Mouse (Mus musculus) olfactory bulb, adult 2 months (tissue): Measurements from ENCODE around the gene Fam187a. TPM values are rescaled to one million over a fixed set of nuclear protein-coding genes. Genes with fewer than 3 reads are reported as not detected.

Experiments used
- H3K27ac ChIP-seq: fragments of 200-500 bp; 2 replicates; pipeline ENCODE4 v1.5.1; 2012; ENCODE audit warnings: low read depth, low read length; ENCODE audit not compliant: insufficient read depth
- H3K4me1 ChIP-seq: fragments of 200-500 bp; 2 replicates; pipeline ENCODE4 v1.6.1; 2012; ENCODE audit warnings: low read length; ENCODE audit not compliant: control insufficient read depth, insufficient read depth
- H3K4me3 ChIP-seq: fragments of 200-500 bp; 2 replicates; pipeline ENCODE4 v1.5.1; 2012; ENCODE audit warnings: mild to moderate bottlenecking, low read depth, low read length, moderate library complexity; ENCODE audit not compliant: insufficient read depth
- CTCF ChIP-seq: fragments of 200-500 bp; IDR thresholded peaks from 2 replicates; pipeline ENCODE4 v1.5.1; 2012; ENCODE audit warnings: low read depth, mild to moderate bottlenecking, low read length, moderate library complexity; ENCODE audit not compliant: insufficient read depth
- POLR2A ChIP-seq: fragments of 200-500 bp; IDR thresholded peaks from 2 replicates; pipeline ENCODE4 v1.6.1; 2012; ENCODE audit warnings: mild to moderate bottlenecking, low read depth, low read length, moderate library complexity; ENCODE audit not compliant: insufficient read depth
- WGBS: fragments of 180-500 bp; shearing (Covaris S2); methylation state at CpG from one replicate; pipeline ENCODE4 v1.1.7; 2018; 5-methylcytosine and 5-hydroxymethylcytosine counted together
- polyA plus RNA-seq: library from polyadenylated mRNA; stranded (reverse); fragments of >200 nt; gene quantifications from 2 replicates; pipeline ENCODE4 v1.2.4, GENCODE M21; 2012; ENCODE audit warnings: low replicate concordance; ENCODE audit not compliant: missing spikeins, insufficient read depth, insufficient read length

Gene Fam187a
- not detected in 2 replicates for polyA plus RNA-seq

- TF ChIP-seq CTCF = no peak
- no peak for TF ChIP-seq POLR2A
- H3K4me3 ChIP-seq = no peak within 1 kb of the TSS
- H3K27ac ChIP-seq = peak within 1 kb of the TSS; percentile 1; the same call in 1 of the 2 replicates
- 55% methylated on average over 10 of the region's 10 CpGs for WGBS
- H3K4me1 ChIP-seq = peaks cover 24% of the 10 kb centered on the region
Measured at GRCm38 (mm10) chr11:102884616-102885219, at the start of gene Fam187a. Fam187a (plus strand) TSS chr11:102885169.

GRCm38 (mm10) chr11:102835549-102835948, 49.4 kb upstream of the Fam187a start, which contains the start of gene Higd1b:
Higd1b (plus strand) TSS chr11:102835849.
- WGBS = 82% methylated on average over 4 of the region's 4 CpGs
- TF ChIP-seq POLR2A (no peak), CTCF (no peak)
- Histone ChIP-seq H3K4me1 (no peaks in the 10 kb centered on the region; the same call in 1 of the 2 replicates), H3K4me3 (no peak within 1 kb of the TSS), H3K27ac (no peak within 1 kb of the TSS)

- Histone ChIP-seq H3K4me3 (no peak overlapping the region), H3K27ac (no peak overlapping the region), H3K4me1 (no peaks in the 10 kb centered on the region; the same call in 1 of the 2 replicates)
- 94% methylated on average over 9 of the region's 9 CpGs for WGBS
- no peak for TF ChIP-seq POLR2A
- TF ChIP-seq CTCF = no peak
Measured at GRCm38 (mm10) chr11:102836146-102836545, 48.8 kb upstream of the Fam187a start.

GRCm38 (mm10) chr11:102837385-102837784, 47.6 kb upstream of the Fam187a start:
- Histone ChIP-seq H3K27ac (no peak overlapping the region), H3K4me3 (no peak overlapping the region), H3K4me1 (no peaks in the 10 kb centered on the region; the same call in 1 of the 2 replicates)
- 92% methylated on average over 1 of the region's 1 CpGs for WGBS
- TF ChIP-seq POLR2A (no peak), CTCF (no peak)

- 89% methylated on average over 2 of the region's 2 CpGs for WGBS
- Histone ChIP-seq H3K27ac (no peak overlapping the region), H3K4me1 (no peaks in the 10 kb centered on the region), H3K4me3 (no peak overlapping the region)
- TF ChIP-seq POLR2A (no peak), CTCF (no peak)
Measured at GRCm38 (mm10) chr11:102838126-102838525, 46.8 kb upstream of the Fam187a start.

- 80% methylated on average over 9 of the region's 9 CpGs for WGBS
- TF ChIP-seq CTCF = no peak
- no peak for TF ChIP-seq POLR2A
- Histone ChIP-seq H3K27ac (no peak overlapping the region), H3K4me1 (no peaks in the 10 kb centered on the region), H3K4me3 (no peak overlapping the region)
Measured at GRCm38 (mm10) chr11:102838616-102839150, 46.3 kb upstream of the Fam187a start.

GRCm38 (mm10) chr11:102845926-102846325, 39.0 kb upstream of the Fam187a start:
- WGBS = 89% methylated on average over 10 of the region's 10 CpGs
- Histone ChIP-seq H3K4me3 (no peak overlapping the region), H3K4me1 (no peaks in the 10 kb centered on the region), H3K27ac (no peak overlapping the region)
- TF ChIP-seq CTCF (no peak), POLR2A (no peak)

GRCm38 (mm10) chr11:102851883-102852282, 33.1 kb upstream of the Fam187a start:
- no peak overlapping the region for H3K4me3 ChIP-seq
- no peak overlapping the region for H3K27ac ChIP-seq
- TF ChIP-seq CTCF (no peak), POLR2A (no peak)
- WGBS = 57% methylated on average over 5 of the region's 5 CpGs
- no peaks in the 10 kb centered on the region for H3K4me1 ChIP-seq

GRCm38 (mm10) chr11:102853760-102854159, 31.2 kb upstream of the Fam187a start:
- no peak for TF ChIP-seq POLR2A
- TF ChIP-seq CTCF = no peak
- Histone ChIP-seq H3K4me3 (no peak overlapping the region), H3K4me1 (no peaks in the 10 kb centered on the region), H3K27ac (no peak overlapping the region)

- Histone ChIP-seq H3K4me1 (no peaks in the 10 kb centered on the region), H3K27ac (no peak overlapping the region), H3K4me3 (no peak overlapping the region)
- WGBS = 87% methylated on average over 6 of the region's 6 CpGs
- TF ChIP-seq POLR2A (no peak), CTCF (no peak)
Measured at GRCm38 (mm10) chr11:102855941-102856340, 29.0 kb upstream of the Fam187a start.
